Mouse (Mus musculus): ENCODE measurements around the gene Asmt.

The Asmt gene

GRCm38 (mm10) chrX:170672594-170673092 lies at the start of gene Asmt:
TSS of gene Asmt (plus strand) at chrX:170672644.
- DNase-seq = no peak

GRCm38 (mm10) chrX:170673233-170673951 lies 948 bp downstream of the Asmt start:
- DNase-seq = no peak

- DNase-seq = peak in 1 of 2 experiments; percentile 9
These were observed 1.9 kb downstream of the Asmt start for GRCm38 (mm10) chrX:170674229-170674771.

- DNase-seq = no peak
These were observed 2.7 kb downstream of the Asmt start for GRCm38 (mm10) chrX:170674885-170675876.

DNA sequence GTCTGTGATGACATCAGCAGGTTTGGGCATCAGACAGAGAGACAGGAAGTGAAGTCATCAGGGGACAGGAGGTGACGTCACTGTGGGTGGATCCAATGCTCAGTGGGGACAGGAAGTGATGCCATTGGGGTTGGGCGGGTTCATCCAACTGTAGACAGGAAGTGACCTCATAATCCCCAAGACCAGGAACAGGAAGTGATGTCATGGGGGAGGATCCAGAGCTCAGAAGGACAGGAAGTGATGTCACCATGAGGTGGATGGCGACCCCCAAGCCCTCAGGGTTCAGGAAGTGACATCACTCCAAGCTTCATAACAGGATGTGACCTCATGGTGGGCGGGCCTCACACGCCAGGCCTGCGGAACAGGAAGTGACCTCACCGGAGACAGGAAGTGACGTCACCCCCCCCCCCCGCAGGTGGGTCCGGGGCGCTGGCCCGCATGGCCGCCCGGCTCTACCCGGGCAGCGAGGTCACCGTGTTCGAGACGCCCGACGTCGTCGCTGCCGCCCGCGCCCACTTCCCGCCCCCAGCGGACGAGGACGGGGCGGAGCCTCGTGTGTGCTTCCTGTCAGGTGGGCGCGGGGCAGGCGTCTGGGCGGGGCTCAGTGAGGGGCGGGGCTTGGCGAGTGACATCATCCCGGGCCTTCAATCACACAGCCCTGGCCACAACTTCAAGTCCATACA lies 3.6 kb downstream of the Asmt start:
- no peak for DNase-seq

GRCm38 (mm10) chrX:170676606-170677239 lies 4.3 kb downstream of the Asmt start:
- DNase-seq = no peak

DNA sequence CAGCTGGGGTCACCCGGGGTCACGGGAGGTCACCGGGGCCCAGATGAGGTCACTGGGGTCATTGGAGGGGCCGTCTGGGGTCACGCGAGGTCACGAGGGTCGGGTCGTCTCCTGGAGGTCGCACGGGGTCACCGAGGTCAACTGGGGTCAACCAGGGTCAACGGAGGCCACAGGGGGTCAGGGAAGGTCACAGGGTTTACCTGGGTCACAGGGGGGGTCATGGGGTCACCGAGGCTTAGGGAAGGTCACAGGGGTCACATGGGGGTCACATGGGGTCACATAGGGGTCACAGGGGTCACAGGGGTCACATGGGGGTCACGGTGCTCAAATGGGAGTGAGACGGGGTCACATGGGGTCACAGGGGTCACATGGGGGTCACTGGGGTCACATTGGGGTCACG lies 4.8 kb downstream of the Asmt start:
- DNase-seq = no peak

- DNase-seq = no peak
These were observed 5.2 kb downstream of the Asmt start for GRCm38 (mm10) chrX:170677680-170678079.
